Mouse (Mus musculus) limb, embryonic 12.5 days (tissue): ENCODE measurements around the gene Prkar1a. TPM values are rescaled to one million over a fixed set of nuclear protein-coding genes. Genes with fewer than 3 reads are reported as not detected.
"Not testable (repeated sequence)": the region's sequence is repeated elsewhere in the genome, so short reads cannot be mapped to it uniquely, and the experiment has no call there.

ENCODE experiments used
- ATAC-seq: fragments of 200-750 bp; cut with Nextera tagmentation; 2 replicates; pipeline ENCODE4 v1.8.0; 2017; ENCODE audit warnings: low read depth, moderate TSS enrichment; ENCODE audit not compliant: insufficient number of reproducible peaks, insufficient read depth, low FRiP score, low TSS enrichment
- H3K27ac ChIP-seq: fragments of 300-500 bp; sonication (generic); 2 replicates; pipeline ENCODE4 v1.5.1; 2016; ENCODE audit warnings: mild to moderate bottlenecking, moderate library complexity
- H3K27me3 ChIP-seq: fragments of 300-500 bp; sonication (generic); 2 replicates; pipeline ENCODE4 v1.6.1; 2016; ENCODE audit warnings: mild to moderate bottlenecking, moderate library complexity
- H3K36me3 ChIP-seq: fragments of 300-500 bp; sonication (generic); 2 replicates; pipeline ENCODE4 v1.6.1; 2016; ENCODE audit warnings: mild to moderate bottlenecking, moderate library complexity
- H3K4me1 ChIP-seq: fragments of 300-500 bp; sonication (generic); replicated peaks from 2 replicates; pipeline ENCODE4 v1.6.1; 2016
- H3K4me2 ChIP-seq: fragments of 300-500 bp; sonication (generic); 2 replicates; pipeline ENCODE4 v1.6.1; 2016; ENCODE audit warnings: mild to moderate bottlenecking, moderate library complexity
- H3K4me3 ChIP-seq: fragments of 300-500 bp; sonication (generic); replicated peaks from 2 replicates; pipeline ENCODE4 v1.5.1; 2016; ENCODE audit warnings: mild to moderate bottlenecking
- H3K9ac ChIP-seq: fragments of 300-500 bp; sonication (generic); replicated peaks from 2 replicates; pipeline ENCODE4 v1.6.1; 2016; ENCODE audit warnings: mild to moderate bottlenecking, moderate library complexity
- H3K9me3 ChIP-seq: fragments of 300-500 bp; sonication (generic); 2 replicates; pipeline ENCODE4 v1.6.1; 2016; ENCODE audit warnings: mild to moderate bottlenecking, moderate library complexity
- WGBS: fragments of 180-500 bp; shearing (Covaris S2); methylation state at CpG from one replicate; pipeline ENCODE4 v1.1.7; 2016; 5-methylcytosine and 5-hydroxymethylcytosine counted together
- polyA plus RNA-seq: library from polyadenylated mRNA; unstranded; fragments of >200 nt; fragmentation: Nextera tagmentation; extraction: Ambion mirVana; gene quantifications from 2 replicates; pipeline ENCODE4 v1.2.1, GENCODE M21; 2016

Gene Prkar1a
- polyA plus RNA-seq, 1 experiment from 2014 or later: 359 TPM

DNA sequence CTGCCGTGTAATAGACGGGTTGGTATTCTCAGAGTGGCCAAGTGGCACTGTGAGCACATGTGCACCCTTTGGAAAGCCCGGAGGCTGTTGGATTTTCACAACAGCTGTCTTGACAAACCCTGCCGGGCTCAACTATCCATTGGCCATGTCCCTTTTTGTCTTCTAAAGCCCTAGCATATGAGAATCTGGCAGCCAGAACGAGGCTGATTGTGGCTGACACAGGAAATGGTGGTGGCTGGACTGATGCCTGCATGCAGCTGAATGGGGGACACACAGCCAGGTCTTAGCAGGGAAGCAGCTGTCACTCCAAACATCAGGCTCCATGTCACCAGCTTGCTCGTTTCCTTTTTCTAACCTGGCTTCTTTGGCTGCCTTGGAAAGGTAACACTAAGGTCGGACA lies 695 bp upstream of the Prkar1a start:
- H3K4me3 ChIP-seq: no peak overlapping the region
- no peak overlapping the region for H3K4me2 ChIP-seq
- peaks cover 4% of the 10 kb centered on the region for H3K36me3 ChIP-seq
- H3K9me3 ChIP-seq: no peaks in the 10 kb centered on the region
- no peak for ATAC-seq
- H3K4me1 ChIP-seq: peaks cover 30% of the 10 kb centered on the region
- peaks cover 4% of the 10 kb centered on the region; the same call in 1 of the 2 replicates for H3K27me3 ChIP-seq
- 53% methylated on average over 7 of the region's 7 CpGs for WGBS
- no peak overlapping the region for H3K27ac ChIP-seq
- H3K9ac ChIP-seq: no peak overlapping the region

DNA sequence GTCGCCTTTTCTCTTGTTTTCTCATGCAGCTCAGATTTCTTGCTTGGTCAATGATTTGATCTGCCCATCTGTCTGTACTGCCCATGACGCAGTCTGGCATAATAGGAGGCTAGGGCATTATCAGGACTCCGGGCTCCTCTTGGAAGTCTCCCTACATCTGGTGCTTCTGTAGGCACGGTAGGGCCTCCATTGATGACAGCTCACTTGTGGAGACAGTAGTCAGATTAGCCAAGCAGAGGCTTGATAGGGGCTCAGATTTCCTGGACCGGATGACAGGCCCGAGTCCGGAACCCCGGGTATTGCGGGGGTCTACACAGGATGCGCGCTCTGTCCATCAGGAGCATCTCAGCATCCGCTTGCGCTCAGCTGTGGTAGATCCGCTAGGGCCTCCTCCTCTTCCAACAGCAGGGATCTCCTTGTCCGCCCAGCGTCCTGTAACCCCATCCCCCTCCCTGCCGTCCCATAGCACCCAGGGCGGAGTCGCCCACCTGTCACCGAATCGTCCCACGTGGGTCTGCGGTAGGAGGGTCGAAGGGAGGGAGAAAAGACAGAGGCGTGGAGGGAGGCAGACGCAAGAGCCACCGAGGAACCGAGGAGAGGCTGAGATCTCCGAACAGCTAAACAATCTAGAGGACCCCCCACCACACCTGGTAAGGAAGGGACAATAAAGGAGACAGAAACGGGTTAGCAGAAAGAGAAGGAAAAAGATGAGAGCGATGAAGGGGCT lies 933 bp downstream of the Prkar1a start:
- Histone ChIP-seq H3K36me3 (peaks cover 20% of the 10 kb centered on the region), H3K27ac (peak overlapping the region; percentile 96), H3K9ac (peak overlapping the region; percentile 97), H3K4me1 (peaks cover 31% of the 10 kb centered on the region), H3K4me2 (peak overlapping the region; percentile 91), H3K27me3 (peaks cover 4% of the 10 kb centered on the region; the same call in 1 of the 2 replicates), H3K9me3 (no peaks in the 10 kb centered on the region), H3K4me3 (peak overlapping the region; percentile 80)
- peak; percentile 74 for ATAC-seq
- 3% methylated on average over 31 of the region's 31 CpGs for WGBS

DNA sequence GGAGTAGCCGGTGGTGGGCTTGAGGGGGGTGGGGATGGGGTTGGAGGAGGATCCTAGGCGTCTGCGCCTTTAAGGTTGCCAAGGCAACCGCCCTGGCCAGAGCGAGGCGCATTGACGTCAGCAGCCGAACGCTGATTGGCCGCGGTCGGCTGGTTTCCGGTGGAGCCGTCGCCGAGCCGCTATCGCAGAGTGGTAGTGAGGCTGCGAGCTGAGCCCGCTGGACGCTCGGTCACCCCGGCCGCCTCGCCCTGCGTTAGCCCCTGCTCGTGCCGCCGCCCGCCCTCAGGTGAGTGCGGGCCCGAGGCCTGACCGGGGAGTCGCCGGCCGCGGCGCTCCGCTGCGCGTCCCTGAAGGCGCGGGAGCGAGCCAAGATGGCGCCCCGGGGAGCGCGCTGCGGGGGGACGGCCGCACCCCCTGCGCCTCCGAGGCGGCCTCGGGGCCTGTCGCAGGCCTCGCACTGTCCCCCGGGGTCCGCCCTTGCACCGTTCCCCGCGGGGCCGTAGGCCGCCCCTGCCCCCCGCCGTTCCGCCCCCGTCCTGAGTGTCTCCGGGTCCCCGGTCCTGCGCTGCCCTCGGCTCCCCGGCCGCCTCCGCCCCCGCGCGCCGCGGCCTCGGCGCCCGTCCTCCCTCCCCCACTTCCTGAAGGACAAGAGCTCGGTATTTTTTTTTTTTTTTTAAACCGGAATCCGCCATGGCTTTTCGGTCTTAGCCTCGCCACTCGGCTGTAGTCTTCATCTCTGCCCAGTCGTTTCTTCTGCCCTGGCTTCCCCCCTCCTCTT lies 1.8 kb downstream of the Prkar1a start:
- peak overlapping the region; percentile 96 for H3K27ac ChIP-seq
- peak overlapping the region; percentile 91 for H3K4me2 ChIP-seq
- peak overlapping the region; percentile 97 for H3K9ac ChIP-seq
- H3K4me3 ChIP-seq: peak overlapping the region; percentile 80
- H3K9me3 ChIP-seq: no peaks in the 10 kb centered on the region
- WGBS: under 1% methylated on average over 73 of the region's 90 CpGs
- peaks cover 4% of the 10 kb centered on the region; the same call in 1 of the 2 replicates for H3K27me3 ChIP-seq
- H3K36me3 ChIP-seq: peaks cover 28% of the 10 kb centered on the region
- peaks cover 31% of the 10 kb centered on the region for H3K4me1 ChIP-seq
- peak; percentile 93 for ATAC-seq

DNA sequence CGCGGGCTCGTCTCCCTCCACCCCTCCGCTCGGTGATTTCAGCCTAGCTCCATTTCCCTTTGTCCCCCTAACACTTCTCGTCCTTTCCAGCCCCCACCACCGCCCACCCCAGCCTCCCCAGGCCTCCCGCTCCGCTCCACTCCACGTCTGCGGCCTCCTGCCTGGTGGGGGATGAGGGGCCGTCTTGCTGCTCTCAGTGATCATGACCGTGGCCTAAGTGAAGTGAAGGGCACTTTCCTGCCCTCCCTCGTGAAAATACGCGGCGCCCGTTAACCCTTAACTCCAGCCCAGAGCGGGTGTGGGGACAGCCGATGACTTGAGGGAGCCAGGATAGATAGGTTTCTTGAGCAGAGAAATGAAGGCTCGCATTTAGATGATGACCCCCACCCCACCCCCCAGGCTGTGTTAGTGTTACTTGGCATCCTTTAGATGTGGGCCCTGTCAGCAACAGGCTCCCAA lies 2.4 kb downstream of the Prkar1a start:
- H3K27me3 ChIP-seq: peaks cover 4% of the 10 kb centered on the region; the same call in 1 of the 2 replicates
- 2% methylated on average over 21 of the region's 21 CpGs for WGBS
- peak overlapping the region; percentile 80 for H3K4me3 ChIP-seq
- H3K36me3 ChIP-seq: peaks cover 34% of the 10 kb centered on the region
- H3K4me1 ChIP-seq: peaks cover 31% of the 10 kb centered on the region
- H3K27ac ChIP-seq: peak overlapping the region; percentile 96
- H3K4me2 ChIP-seq: peak overlapping the region; percentile 91
- peak; percentile 7; the same call in 1 of the 2 replicates for ATAC-seq
- no peaks in the 10 kb centered on the region for H3K9me3 ChIP-seq
- H3K9ac ChIP-seq: peak overlapping the region; percentile 97

DNA sequence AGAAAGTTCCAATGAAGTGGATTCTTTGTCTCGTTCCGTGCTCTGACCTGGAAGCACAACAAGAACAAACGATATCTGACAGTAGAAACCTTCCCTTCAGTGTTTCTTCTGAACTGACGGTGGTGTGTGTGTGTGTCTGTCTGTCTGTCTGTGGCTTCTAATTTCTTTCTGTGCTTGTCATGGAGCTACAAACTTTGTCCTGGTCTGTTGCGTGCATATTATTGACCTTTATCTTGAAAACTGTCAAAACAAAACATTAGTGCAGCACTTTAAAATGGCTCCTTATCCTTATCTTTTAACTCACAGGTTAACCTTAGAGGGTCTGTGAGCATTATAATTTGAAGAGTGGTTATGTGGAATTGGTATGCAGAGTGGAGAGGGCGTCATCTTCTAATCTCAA lies 3.3 kb downstream of the Prkar1a start:
- Histone ChIP-seq H3K4me3 (peak overlapping the region; percentile 80), H3K27me3 (peaks cover 4% of the 10 kb centered on the region; the same call in 1 of the 2 replicates), H3K27ac (no peak overlapping the region), H3K4me1 (peaks cover 31% of the 10 kb centered on the region), H3K9me3 (no peaks in the 10 kb centered on the region), H3K36me3 (peaks cover 43% of the 10 kb centered on the region), H3K9ac (0 out of 2 replicates have a peak overlapping the region, but pooled peaks have one; percentile 3), H3K4me2 (peak overlapping the region; percentile 91)
- 76% methylated on average over 6 of the region's 6 CpGs for WGBS
- ATAC-seq: no peak

DNA sequence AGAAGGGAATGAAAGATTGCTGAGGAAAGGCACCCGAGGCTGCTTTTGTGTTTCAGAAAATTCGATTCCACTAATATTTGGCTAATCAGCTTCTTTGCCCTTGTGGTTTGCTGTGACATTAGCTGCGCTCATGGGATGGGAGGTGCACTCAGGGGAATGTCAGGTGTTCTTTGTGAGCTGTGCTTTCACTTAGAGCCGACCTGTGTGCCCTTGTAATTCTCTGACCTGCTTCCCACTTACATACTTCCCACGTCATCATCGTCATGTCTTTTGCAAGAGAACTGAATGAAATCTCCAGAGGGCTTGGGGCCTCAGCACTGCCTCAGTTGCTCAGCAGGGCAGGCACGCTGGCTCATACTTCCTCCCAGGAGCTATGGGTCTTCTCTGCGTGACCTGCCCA lies 4.0 kb downstream of the Prkar1a start:
- ATAC-seq: no peak
- Histone ChIP-seq H3K4me3 (no peak overlapping the region; the same call in 1 of the 2 replicates), H3K4me1 (peaks cover 31% of the 10 kb centered on the region), H3K36me3 (peaks cover 50% of the 10 kb centered on the region), H3K27me3 (peaks cover 4% of the 10 kb centered on the region; the same call in 1 of the 2 replicates), H3K27ac (no peak overlapping the region), H3K9me3 (no peaks in the 10 kb centered on the region), H3K9ac (no peak overlapping the region), H3K4me2 (peak overlapping the region; percentile 91)
- 81% methylated on average over 8 of the region's 8 CpGs for WGBS

DNA sequence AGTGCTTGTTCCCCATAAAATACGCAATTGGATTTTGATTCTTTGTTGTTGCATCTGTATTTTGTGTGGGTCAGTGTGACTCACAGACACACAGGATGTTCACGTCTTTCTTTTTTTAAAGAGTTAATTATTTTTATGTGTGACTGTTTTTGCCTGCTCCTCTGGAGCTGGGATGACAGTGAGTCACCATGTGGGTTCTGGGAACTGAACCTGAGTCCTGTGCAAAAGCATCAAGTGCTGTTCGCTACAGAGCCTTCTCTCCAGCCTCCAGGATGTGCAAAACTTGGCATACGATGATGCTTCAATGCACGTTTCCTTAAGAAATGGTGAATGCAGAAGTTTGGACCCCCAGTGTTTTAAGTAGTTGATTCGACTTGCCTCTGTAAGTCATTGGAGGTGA lies 5.4 kb downstream of the Prkar1a start:
- Histone ChIP-seq H3K4me1 (peaks cover 24% of the 10 kb centered on the region), H3K36me3 (peaks cover 61% of the 10 kb centered on the region), H3K4me3 (no peak overlapping the region), H3K4me2 (no peak overlapping the region), H3K27me3 (no peaks in the 10 kb centered on the region), H3K9ac (no peak overlapping the region), H3K9me3 (no peaks in the 10 kb centered on the region), H3K27ac (no peak overlapping the region)
- no peak for ATAC-seq
- WGBS: 87% methylated on average over 6 of the region's 6 CpGs

DNA sequence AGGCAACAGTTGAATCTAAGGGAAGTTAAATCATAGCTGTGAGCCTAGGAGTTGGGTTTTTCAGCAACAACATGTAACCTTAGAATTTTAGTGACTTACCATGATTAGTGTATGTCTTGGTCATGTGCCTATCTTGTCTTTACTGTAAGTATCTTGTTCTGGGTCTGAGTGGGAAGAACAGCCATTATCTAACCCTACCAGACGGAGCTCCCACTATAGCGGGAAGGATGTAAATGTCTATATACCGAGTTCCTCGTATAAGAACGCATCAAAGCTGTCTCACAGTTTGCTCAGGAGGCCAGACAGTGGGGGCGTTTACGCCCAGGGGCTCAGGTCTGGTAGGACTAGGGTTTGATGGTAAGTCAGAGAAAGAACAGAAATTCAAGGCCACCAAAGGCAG lies 7.0 kb downstream of the Prkar1a start:
- peaks cover 19% of the 10 kb centered on the region for H3K4me1 ChIP-seq
- 90% methylated on average over 7 of the region's 7 CpGs for WGBS
- no peaks in the 10 kb centered on the region for H3K9me3 ChIP-seq
- H3K36me3 ChIP-seq: peaks cover 78% of the 10 kb centered on the region
- H3K4me2 ChIP-seq: no peak overlapping the region
- no peak overlapping the region for H3K27ac ChIP-seq
- ATAC-seq: no peak
- no peaks in the 10 kb centered on the region for H3K27me3 ChIP-seq
- no peak overlapping the region for H3K4me3 ChIP-seq
- no peak overlapping the region for H3K9ac ChIP-seq

DNA sequence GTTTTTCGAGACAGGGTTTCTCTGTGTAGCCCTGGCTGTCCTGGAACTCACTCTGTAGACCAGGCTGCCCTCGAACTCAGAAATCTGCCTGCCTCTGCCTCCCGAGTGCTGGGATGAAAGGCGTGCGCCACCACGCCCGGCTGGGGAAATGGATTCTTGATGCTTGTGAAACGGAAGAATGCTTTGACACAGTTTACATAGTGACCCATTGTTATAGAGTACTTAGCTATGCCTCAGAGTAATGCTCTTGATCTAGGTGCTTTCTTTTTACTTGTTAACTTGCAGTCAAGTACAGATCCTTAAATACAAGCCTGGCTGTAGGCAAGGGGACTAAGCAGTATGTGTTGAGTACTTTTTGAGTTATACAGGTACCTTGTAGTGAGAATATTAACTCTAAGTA lies 11.3 kb downstream of the Prkar1a start:
- not testable (repeated sequence) for H3K4me1 ChIP-seq, H3K4me3 ChIP-seq, H3K9me3 ChIP-seq, H3K27ac ChIP-seq, H3K27me3 ChIP-seq, H3K4me2 ChIP-seq, ATAC-seq, H3K9ac ChIP-seq
- WGBS: 94% methylated on average over 8 of the region's 8 CpGs
- H3K36me3 ChIP-seq: peaks cover 95% of the 10 kb centered on the region

DNA sequence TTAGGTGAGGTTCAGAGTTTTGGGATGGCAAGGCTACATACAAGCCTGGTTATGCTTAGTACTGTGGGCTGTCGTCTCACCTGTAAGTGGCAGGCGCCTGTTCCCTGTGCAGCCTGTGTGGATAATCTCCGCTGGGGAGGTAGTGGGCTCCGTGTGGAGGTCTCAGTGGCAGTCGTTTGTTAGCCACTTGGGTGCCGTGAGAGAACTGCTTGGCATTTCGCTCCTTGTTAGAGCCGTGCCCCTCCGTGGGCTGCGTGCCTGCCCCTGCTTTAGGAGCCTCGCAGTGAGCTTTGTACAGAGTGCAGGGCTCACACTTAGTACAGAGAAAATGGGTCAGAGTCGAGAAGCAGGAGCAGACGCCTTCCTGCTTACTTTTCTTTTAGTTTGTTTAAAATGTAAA lies 15.1 kb downstream of the Prkar1a start:
- H3K9ac ChIP-seq: no peak overlapping the region
- no peak overlapping the region for H3K27ac ChIP-seq
- H3K4me2 ChIP-seq: no peak overlapping the region
- WGBS: 88% methylated on average over 13 of the region's 13 CpGs
- no peak for ATAC-seq
- H3K27me3 ChIP-seq: no peaks in the 10 kb centered on the region
- no peaks in the 10 kb centered on the region for H3K9me3 ChIP-seq
- H3K4me3 ChIP-seq: no peak overlapping the region
- H3K36me3 ChIP-seq: peaks cover 95% of the 10 kb centered on the region
- H3K4me1 ChIP-seq: no peaks in the 10 kb centered on the region

DNA sequence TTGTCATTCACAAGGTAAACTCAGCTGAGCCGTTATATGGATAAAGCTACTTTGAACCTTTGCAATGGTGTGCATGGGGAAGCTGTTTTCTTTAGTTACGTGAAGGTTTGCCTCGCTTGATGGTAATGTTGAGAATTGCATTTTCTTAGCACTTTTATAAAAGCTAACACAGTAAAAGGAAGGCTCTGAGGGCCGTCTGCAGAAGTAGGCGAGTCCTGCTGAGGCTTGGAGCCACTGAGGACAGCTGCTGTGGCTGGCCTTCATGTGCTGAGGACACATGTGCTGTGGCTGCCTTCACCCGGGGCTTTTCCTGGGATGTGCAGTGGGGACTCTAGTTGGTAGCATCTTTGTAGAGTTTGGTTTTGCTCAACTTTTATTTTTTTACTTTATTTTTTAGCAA lies 16.2 kb downstream of the Prkar1a start:
- Histone ChIP-seq H3K9ac (no peak overlapping the region), H3K27me3 (no peaks in the 10 kb centered on the region), H3K9me3 (no peaks in the 10 kb centered on the region), H3K4me3 (no peak overlapping the region), H3K27ac (no peak overlapping the region), H3K4me1 (no peaks in the 10 kb centered on the region), H3K4me2 (no peak overlapping the region), H3K36me3 (peaks cover 92% of the 10 kb centered on the region)
- WGBS: 85% methylated on average over 6 of the region's 6 CpGs
- no peak for ATAC-seq
